Mouse (Mus musculus) brain, embryonic 14.5 days (tissue): ENCODE data around the gene Txnl4b. TPM values are rescaled to one million over a fixed set of nuclear protein-coding genes. Genes with fewer than 3 reads are reported as not detected.

Experiments
- DNase-seq: peaks from one replicate; pipeline ENCODE4 v3.0.0-alpha.2; 2011; ENCODE audit warnings: low read depth
- CTCF ChIP-seq: fragments of 200-500 bp; IDR thresholded peaks from 2 replicates; pipeline ENCODE4 v1.5.1; 2012; ENCODE audit warnings: inconsistent platforms, mild to moderate bottlenecking, moderate library complexity, borderline replicate concordance; ENCODE audit not compliant: insufficient read depth, insufficient read length; ENCODE audit errors: extremely low read depth
- POLR2A ChIP-seq: fragments of 200-500 bp; IDR thresholded peaks from 2 replicates; pipeline ENCODE4 v1.6.1; 2012; ENCODE audit warnings: mild to moderate bottlenecking, inconsistent platforms, borderline replicate concordance; ENCODE audit not compliant: poor library complexity, insufficient read depth, insufficient read length, severe bottlenecking; ENCODE audit errors: extremely low read depth
- polyA plus RNA-seq: library from polyadenylated mRNA; depleted of rRNA; stranded (reverse); fragments of >200 nt; gene quantifications from 2 replicates; pipeline ENCODE4 v1.2.3, GENCODE M21; 2012

Txnl4b gene
- polyA plus RNA-seq, 1 experiment: 7.4 TPM

DNA sequence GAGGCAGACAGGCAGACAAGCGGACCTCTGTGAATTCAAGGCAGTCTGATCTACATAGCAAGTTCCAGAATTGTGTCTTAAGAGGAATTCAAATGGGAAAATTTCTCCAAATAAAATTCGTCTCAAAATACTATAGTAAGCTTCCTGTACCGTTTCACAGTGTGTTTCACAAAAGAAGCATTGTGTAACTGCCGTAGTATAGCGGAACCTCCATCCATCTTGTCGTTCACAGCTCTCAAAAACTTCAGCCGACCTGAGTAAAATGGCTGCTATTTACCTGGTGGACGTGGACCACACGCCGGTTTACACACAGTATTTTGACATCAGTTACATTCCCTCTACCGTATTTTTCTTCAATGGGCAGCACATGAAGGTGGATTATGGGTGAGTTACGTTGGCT, 5.4 kb downstream of the Txnl4b start:
- no peak for DNase-seq
- TF ChIP-seq CTCF (no peak), POLR2A (no peak)

DNA sequence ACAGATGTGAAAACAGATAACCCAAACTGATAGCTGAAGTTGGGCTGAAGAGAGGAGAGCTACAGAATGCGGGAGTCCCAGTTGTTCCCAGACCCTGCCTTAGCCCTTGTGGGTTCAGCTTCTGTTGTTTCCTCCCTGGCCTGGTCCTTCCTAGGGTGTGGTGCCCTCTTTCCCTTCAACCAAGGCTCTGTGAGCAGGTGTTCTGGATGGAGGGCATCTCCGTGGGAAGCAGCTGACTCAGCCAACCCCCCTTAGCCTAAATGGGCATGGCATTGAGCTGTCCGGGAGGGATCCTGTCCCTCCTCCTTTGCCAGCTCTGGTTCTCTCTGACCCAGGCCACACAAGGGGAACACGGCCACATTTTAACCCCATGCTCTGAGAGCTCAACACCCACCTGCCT, 10.6 kb downstream of the Txnl4b start:
- no peak for TF ChIP-seq POLR2A
- DNase-seq: no peak

DNA sequence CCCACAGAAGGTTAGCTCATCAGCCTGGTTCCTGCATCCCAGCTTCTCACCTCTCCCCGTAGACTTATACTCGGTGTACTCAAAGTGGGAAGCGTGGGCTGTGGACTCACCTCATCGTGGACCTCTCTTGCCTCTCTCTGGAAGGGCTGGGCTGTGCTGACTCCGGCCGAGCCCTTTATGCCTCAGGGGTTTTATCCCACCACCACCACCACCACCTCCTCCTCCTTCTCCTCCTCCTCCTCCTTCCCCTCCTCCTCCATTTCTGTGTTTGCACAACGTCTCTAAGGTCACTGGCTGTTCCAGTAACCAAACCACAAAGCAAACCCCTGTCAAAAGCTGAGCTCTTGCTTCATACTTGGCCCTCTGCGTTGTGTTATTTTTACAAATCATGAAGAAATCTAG, 13.2 kb downstream of the Txnl4b start, which contains the start of gene Hp:
Hp (minus strand) TSS at position 273 of the 402 bp plus-strand sequence.
- TF ChIP-seq CTCF (no peak), POLR2A (no peak)
- no peak for DNase-seq

DNA sequence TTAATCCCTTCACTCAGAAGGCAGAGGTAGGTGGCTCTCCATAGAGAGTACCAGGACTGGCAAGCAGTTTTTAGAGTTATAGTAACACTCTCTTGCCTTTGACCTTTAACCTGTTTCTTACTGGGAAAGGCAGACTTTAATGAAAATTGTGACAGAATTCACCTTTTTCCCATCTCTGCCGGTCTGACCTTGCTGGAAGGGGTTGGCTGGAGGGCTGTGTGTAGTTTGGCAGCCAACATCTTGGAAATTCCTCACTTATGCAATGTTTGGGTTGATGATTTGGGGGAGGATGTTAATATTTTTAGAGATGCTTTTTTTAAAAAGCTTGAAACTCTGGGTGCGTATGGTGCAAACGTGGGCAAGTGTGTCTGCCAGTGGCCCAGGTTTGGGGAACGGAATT, 18.6 kb downstream of the Txnl4b start:
- no peak for DNase-seq
- no peak for TF ChIP-seq CTCF
- no peak for TF ChIP-seq POLR2A

DNA sequence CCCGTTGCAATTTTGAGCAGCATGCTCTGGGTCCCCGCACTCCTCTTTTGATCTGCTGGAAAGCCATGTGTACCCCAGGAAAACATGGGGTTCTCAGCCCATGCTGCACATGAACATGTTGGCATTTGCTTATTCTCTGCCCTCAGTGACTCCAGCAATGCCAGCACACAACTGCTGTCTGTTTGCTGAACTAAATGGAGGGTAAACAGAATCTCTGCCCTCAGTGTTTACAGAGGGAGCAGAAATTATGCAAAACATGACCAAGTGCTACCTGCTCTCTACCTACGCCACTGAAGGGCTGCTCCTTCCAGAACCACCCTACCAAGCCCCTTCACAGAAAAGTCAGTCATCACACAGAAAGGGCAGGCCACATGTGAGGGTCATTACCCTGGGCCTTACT, 19.1 kb downstream of the Txnl4b start:
- TF ChIP-seq CTCF (no peak), POLR2A (no peak)
- no peak for DNase-seq

DNA sequence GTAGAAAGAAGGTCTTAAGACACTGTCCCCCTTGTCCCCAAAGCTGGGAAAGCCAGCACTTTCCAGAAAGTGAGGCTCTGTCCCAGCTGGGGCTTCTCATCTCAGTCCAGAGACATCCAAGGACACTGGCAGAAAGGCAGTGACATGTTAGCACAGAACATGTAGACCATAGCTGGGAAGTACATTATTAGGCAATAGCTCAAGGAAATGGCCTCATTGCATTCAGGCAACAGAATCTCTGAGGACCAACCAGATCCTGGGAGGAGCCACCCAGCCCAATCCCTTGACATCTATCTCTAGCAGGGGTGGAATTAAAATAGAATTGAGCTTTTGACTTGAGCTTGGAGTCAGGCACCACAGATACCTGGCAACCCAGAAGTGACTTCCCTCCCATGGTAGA, 20.0 kb downstream of the Txnl4b start:
- no peak for DNase-seq
- TF ChIP-seq POLR2A (no peak), CTCF (no peak)

DNA sequence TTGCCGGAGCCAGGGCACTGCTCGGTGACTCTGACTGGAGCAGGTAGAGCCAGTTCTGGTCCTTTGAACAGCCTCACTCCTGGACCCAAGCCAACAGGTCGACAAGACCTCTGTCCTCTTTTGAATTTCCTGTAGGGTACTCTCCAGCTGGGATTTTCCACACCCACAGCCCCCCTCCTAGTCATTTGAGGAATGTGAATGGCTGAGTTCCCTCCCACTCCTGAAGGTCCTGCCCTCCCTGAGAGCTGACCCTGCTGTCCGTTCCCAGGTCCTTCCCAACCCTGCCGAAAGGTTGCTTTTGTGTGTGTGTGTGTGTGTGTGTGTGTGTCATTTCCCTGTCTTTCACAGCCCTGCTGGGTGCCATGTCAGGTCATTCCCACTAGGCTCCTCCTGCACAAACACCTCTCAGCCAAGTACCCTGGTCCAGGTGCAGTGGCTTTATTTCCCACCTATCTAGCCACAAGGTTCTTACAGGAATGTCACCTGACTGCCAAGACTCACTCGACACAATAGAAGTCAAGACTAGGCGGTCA, 21.3 kb downstream of the Txnl4b start:
- TF ChIP-seq POLR2A (no peak), CTCF (no peak)

DNA sequence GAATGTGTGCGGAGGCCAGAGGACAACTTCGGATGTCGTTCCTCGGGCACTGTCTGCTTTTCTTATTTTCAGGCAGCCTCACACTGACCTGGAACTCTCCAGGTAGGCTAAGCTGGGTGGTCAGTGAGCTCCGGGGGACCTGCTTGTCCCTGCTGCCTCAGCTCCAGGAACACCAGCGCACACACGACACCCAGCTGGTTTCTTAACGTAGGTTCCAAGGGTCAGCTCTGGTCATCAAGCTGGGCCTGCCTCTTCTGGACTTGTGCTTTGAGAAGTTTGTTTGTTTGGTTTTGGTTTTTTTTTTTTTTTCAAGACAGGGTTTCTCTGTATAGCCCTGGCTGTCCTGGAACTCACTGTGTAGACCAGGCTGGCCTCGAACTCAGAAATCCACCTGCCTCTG, 25.2 kb downstream of the Txnl4b start:
- TF ChIP-seq POLR2A: no peak
- TF ChIP-seq CTCF: no peak
- no peak for DNase-seq

More for the DNA sequence above, 21.3 kb downstream of the Txnl4b start:
- DNase-seq: no peak

DNA sequence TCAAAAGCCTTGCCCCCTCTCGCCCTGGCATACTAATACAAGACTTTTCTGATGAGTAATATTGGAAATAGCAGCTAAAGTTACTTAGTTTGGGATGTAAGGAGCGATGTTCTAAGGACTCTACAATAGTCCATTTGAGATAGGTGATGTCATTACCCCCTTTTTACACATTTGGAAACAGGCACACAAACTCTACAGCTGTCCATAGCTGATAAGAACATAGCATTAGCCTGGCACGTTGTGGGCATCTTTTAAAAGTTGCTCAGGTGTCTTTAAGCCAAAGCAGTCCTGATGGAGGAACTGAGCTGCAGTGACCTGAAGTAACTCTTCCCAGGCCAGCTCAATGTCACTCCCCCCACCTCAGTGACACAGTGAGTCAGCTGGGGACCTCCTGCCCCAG, 25.7 kb downstream of the Txnl4b start:
- DNase-seq: no peak
- TF ChIP-seq POLR2A: no peak
- no peak for TF ChIP-seq CTCF

DNA sequence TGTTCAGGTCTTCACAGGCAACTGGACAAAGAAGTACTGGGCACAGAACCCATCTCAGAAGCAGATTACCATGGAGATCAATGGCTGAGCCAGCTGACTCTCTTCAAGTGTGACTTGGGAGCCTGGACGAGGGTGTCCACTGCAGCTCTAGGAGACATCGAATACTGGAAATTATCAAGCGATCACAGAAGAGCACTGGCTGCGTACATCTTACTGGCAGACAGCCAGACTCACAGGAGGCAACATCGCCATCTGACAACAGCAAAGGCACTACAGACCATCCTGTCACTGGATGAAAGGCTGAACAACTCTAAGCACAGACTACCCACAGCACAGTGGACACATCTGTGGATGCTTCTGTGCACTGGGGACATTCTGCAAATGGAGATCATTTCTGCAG, 26.5 kb downstream of the Txnl4b start:
- no peak for TF ChIP-seq POLR2A
- TF ChIP-seq CTCF: no peak
- no peak for DNase-seq

DNA sequence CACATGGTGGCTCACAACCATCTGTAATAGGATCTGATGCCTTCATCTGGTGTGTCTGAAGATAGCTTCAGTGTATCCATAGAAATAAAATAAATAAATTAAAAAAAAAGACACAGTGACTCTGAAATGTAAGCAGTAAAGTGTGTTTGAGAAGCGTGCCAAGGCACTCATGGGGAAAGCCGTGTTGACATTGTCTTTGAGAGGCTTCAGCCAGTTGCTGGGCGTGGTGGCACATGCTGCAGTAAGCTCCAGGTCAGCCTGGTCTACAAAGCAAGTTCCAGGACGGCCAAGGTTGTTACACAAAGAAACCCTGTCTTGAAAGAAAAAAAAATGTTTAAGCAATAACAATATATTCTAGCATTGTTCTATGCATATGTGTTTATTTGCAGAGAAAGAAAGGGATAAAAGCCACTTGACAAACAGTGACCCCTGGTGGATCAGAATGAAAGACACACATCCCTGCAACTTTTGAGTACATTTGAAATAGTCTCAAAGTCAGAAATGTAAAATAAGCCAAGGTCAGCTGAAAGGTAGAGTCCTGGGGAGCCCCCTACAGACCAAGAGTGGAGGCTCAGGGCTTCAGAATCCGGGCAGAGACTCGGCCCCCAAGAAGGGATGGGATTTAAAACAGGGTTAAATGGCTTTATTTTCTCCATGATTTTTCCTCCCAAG, 27.6 kb downstream of the Txnl4b start:
- TF ChIP-seq POLR2A: no peak
- TF ChIP-seq CTCF: peak; percentile 24; the same call in 1 of the 2 replicates
- peak; percentile 51 for DNase-seq

DNA sequence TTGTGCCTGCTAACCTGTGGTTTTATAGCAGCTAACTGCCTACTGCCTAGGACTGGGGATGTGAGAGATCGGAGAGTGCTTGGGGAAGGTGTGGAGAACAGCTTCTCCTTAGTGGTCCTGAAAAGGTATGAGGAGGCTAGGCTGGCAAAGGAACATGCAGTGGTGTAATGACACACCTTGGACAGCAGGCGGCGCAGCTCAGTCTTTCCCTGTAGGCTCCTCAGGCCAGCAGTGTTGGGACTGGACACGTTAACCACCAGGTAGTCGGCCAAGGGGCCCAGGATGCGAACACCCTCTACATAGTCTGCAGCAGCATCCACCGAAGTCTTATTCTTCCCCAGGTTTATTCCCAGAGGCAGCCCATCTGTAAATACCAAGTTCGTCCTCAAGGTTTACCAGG, 30.2 kb downstream of the Txnl4b start:
- no peak for TF ChIP-seq POLR2A
- peak; percentile 87 for TF ChIP-seq CTCF
- peak; percentile 36 for DNase-seq
